Comparison of ENCODE assay signal across 7 mouse cellular contexts in genomic region chr5:44268524-44268923, GRCm38 (mm10). TPM values are rescaled to one million over a fixed set of nuclear protein-coding genes. Genes with fewer than 3 reads are reported as not detected.
A peak's percentile ranks its signal among the peaks of the same experiment; 100 is the strongest.
DNase-seq lines count a peak whose midpoint lies in the region; ATAC-seq and TF ChIP-seq lines count a peak whose summit lies in the region.
"Not testable (repeated sequence)": the region's sequence is repeated elsewhere in the genome, so short reads cannot be mapped to it uniquely, and the experiment has no call there.

No protein-coding gene starts in this region.

- H3K4me1 ChIP-seq in liver, embryonic 14.5 days (replicated peaks; ENCODE audit: control insufficient read depth in 2 of 2, insufficient read depth in 2 of 2, low read length in 1 of 2): not testable (repeated sequence)

- TF ChIP-seq EP300 in liver, embryonic 14.5 days (IDR thresholded peaks at IDR 0.05; ENCODE audit: low read depth): not testable (repeated sequence)

- not testable (repeated sequence) for H3K9ac ChIP-seq in liver, embryonic 14.5 days (replicated peaks)

- H3K4me3 ChIP-seq in liver, embryonic 14.5 days (ENCODE audit: insufficient read depth in 1 of 2, low read depth in 2 of 2, low read length in 2 of 2): not testable (repeated sequence)

- not testable (repeated sequence) for H3K4me2 ChIP-seq in liver, embryonic 14.5 days (ENCODE audit: low read depth)

- not testable (repeated sequence) for H3K27me3 ChIP-seq in liver, embryonic 14.5 days (ENCODE audit: control insufficient read depth, insufficient read depth, low read length)

- not testable (repeated sequence) for ATAC-seq in liver, embryonic 14.5 days (ENCODE audit: insufficient read depth)

- not testable (repeated sequence) for H3K27ac ChIP-seq in liver, embryonic 14.5 days

- peak; percentile 19; the same call in 1 of the 2 replicates for TF ChIP-seq CTCF in liver, embryonic 14.5 days (IDR thresholded peaks at IDR 0.05; ENCODE audit: low read depth)

- H3K36me3 ChIP-seq in liver, embryonic 14.5 days (replicated peaks; ENCODE audit: control insufficient read depth, insufficient read depth, low read depth): not testable (repeated sequence)

- not testable (repeated sequence) for H3K9me3 ChIP-seq in liver, embryonic 14.5 days (ENCODE audit: control insufficient read depth, low read length)

- peak; percentile 14 for DNase-seq in ZHBTc4 (ENCODE audit: low read depth, low spot score)
- peak; percentile 26 for DNase-seq in cerebellum, adult 11 months
- DNase-seq in embryo, embryonic 11 days: peak; percentile 56
- DNase-seq in heart, adult 8-10 months (ENCODE audit: low spot score): peak; percentile 4
- DNase-seq in kidney, postnatal 36 days: peak; percentile 52 to 58
- DNase-seq in liver, embryonic 14.5 days (ENCODE audit: low read depth in 3 of 3, low spot score in 3 of 3): not testable (repeated sequence)
- DNase-seq in retina, embryonic 14.5 days (ENCODE audit: low spot score): peak; percentile 54

- WGBS in liver, embryonic 14.5 days (ENCODE audit: insufficient replicate concordance): 48% methylated on average over 2 of the region's 3 CpGs

RNA-seq across cellular contexts. Expression of gene Tapt1, which starts 42.1 kb away (rescaled TPM):
- total RNA-seq in heart, adult 8-10 months (2022): 10 to 100 TPM; 17.6 to 26.4 (median 18.3) TPM
- 26.0 and 30.9 TPM in 2 replicates for polyA plus RNA-seq in liver, embryonic 14.5 days (2012; rRNA removed)
- 31.2 and 38.5 TPM in 2 replicates for polyA plus RNA-seq in liver, embryonic 14.5 days (2014; fragmentation: Nextera tagmentation; extraction: Ambion mirVana)
